Mouse (Mus musculus) right cerebral cortex, postnatal 10 days (tissue): ENCODE measurements around the gene Id3.
"Not testable (repeated sequence)": the region's sequence is repeated elsewhere in the genome, so short reads cannot be mapped to it uniquely, and the experiment has no call there.

Experiments used
- DNase-seq, 2 experiments: peaks; one replicate each; pipeline ENCODE4 v3.0.0; 2021; ENCODE audit warnings: low spot score in 2 of 2

Gene Id3

GRCm38 (mm10) chr4:136143193-136143976 is at the start of gene Id3:
Id3 (plus strand) TSS chr4:136143497.
- DNase-seq: peak; percentile 88 to 91

GRCm38 (mm10) chr4:136094519-136095219 is 48.6 kb upstream of the Id3 start:
- DNase-seq: peak; percentile 74 to 84

GRCm38 (mm10) chr4:136095490-136096105 is 47.7 kb upstream of the Id3 start:
- DNase-seq: no peak

- DNase-seq: no peak
These were observed 46.7 kb upstream of the Id3 start for GRCm38 (mm10) chr4:136096446-136097113.

- DNase-seq: no peak
These were observed 44.9 kb upstream of the Id3 start for GRCm38 (mm10) chr4:136098446-136098845.

- no peak for DNase-seq
These were observed 42.8 kb upstream of the Id3 start for GRCm38 (mm10) chr4:136100396-136101070.

GRCm38 (mm10) chr4:136101753-136102152 is 41.5 kb upstream of the Id3 start:
- not testable (repeated sequence) for DNase-seq

- DNase-seq: peak; percentile 56 to 71
These were observed 38.5 kb upstream of the Id3 start for GRCm38 (mm10) chr4:136104590-136105337.

- no peak for DNase-seq
These were observed 36.4 kb upstream of the Id3 start for GRCm38 (mm10) chr4:136106880-136107301.

GRCm38 (mm10) chr4:136109153-136109552 is 34.1 kb upstream of the Id3 start:
- DNase-seq: no peak

- DNase-seq: no peak
These were observed 33.1 kb upstream of the Id3 start for GRCm38 (mm10) chr4:136109941-136110900.

GRCm38 (mm10) chr4:136112344-136112743 is 31.0 kb upstream of the Id3 start:
- no peak for DNase-seq

GRCm38 (mm10) chr4:136114747-136115146 is 28.6 kb upstream of the Id3 start:
- DNase-seq: no peak

GRCm38 (mm10) chr4:136117022-136117421 is 26.3 kb upstream of the Id3 start:
- DNase-seq: no peak

GRCm38 (mm10) chr4:136120041-136120440 is 23.3 kb upstream of the Id3 start:
- no peak for DNase-seq

- DNase-seq: no peak
These were observed 22.1 kb upstream of the Id3 start for GRCm38 (mm10) chr4:136121158-136121557.

- no peak for DNase-seq
These were observed 21.3 kb upstream of the Id3 start for GRCm38 (mm10) chr4:136121844-136122468.

- DNase-seq: no peak
These were observed 20.0 kb upstream of the Id3 start for GRCm38 (mm10) chr4:136123111-136123791.

GRCm38 (mm10) chr4:136123792-136124161 is 19.5 kb upstream of the Id3 start:
- DNase-seq: no peak
